Mouse (Mus musculus) CH12.LX (cell line): Measurements from ENCODE around the gene Gucy1b2. TPM values are rescaled to one million over a fixed set of nuclear protein-coding genes. Genes with fewer than 3 reads are reported as not detected.

Experiments used
- DNase-seq: peaks from one replicate; pipeline ENCODE4 v3.0.0-alpha.2; 2013; ENCODE audit errors: extremely low read depth
- H3K27ac ChIP-seq: 2 replicates; pipeline ENCODE4 v1.5.1; 2012; ENCODE audit warnings: low read depth, mild to moderate bottlenecking, control low read depth, moderate library complexity; ENCODE audit not compliant: insufficient read depth
- H3K27me3 ChIP-seq: replicated peaks from 2 replicates; pipeline ENCODE3; 2012; ENCODE audit warnings: inconsistent platforms
- H3K36me3 ChIP-seq, 2 experiments: replicated peaks in 1 of 2; 2 replicates each; pipeline versions ENCODE3 to v1.6.1; 2012; ENCODE audit warnings: inconsistent platforms in 1 of 2, low read length in 1 of 2, mild to moderate bottlenecking in 1 of 2, mixed read lengths in 1 of 2, moderate library complexity in 1 of 2; ENCODE audit not compliant: control insufficient read depth in 1 of 2, insufficient read depth in 1 of 2
- H3K4me1 ChIP-seq, 2 experiments: 2 replicates each; pipeline ENCODE4 v1.6.1; 2012; ENCODE audit warnings: inconsistent platforms in 1 of 2, moderate library complexity in 1 of 2; ENCODE audit not compliant: insufficient read depth in 2 of 2, control insufficient read depth in 1 of 2
- H3K4me2 ChIP-seq: 2 replicates; pipeline ENCODE4 v1.6.1; 2012; ENCODE audit warnings: low read depth, mild to moderate bottlenecking, control low read depth; ENCODE audit not compliant: poor library complexity, insufficient read depth, severe bottlenecking
- H3K4me3 ChIP-seq, 3 experiments: fragments of 150-350 bp in 1 of 3; sonication (generic) in 1 of 3; replicated peaks in 1 of 3; 2 replicates each; pipeline versions ENCODE3 to v1.5.1; 2011 to 2012; ENCODE audit warnings: low read depth in 2 of 3, low read length in 2 of 3, mild to moderate bottlenecking in 2 of 3, moderate library complexity in 2 of 3, control low read depth in 1 of 3, improper control_type of control experiment in 1 of 3, inconsistent platforms in 1 of 3, mixed read lengths in 1 of 3; ENCODE audit not compliant: poor library complexity in 1 of 3
- H3K79me2 ChIP-seq: replicated peaks from 2 replicates; pipeline ENCODE4 v1.6.1; 2012; ENCODE audit warnings: mild to moderate bottlenecking, moderate library complexity; ENCODE audit not compliant: control insufficient read depth, poor library complexity, insufficient read depth, severe bottlenecking; ENCODE audit errors: extremely low read depth
- H3K9ac ChIP-seq: 2 replicates; pipeline ENCODE4 v1.6.1; 2012; ENCODE audit warnings: low read depth, mild to moderate bottlenecking, control low read depth, moderate library complexity; ENCODE audit not compliant: insufficient read depth
- H3K9me3 ChIP-seq: replicated peaks from 2 replicates; pipeline ENCODE3; 2012; ENCODE audit warnings: low read length, inconsistent platforms, mixed read lengths
- HCFC1 ChIP-seq: IDR thresholded peaks from 2 replicates; pipeline ENCODE4 v1.6.1; 2012; ENCODE audit warnings: low read depth, mild to moderate bottlenecking, inconsistent platforms, low read length, improper control_type of control experiment
- IRF4 ChIP-seq: IDR thresholded peaks from 2 replicates; pipeline ENCODE4 v1.6.1; 2014; ENCODE audit warnings: low read depth, mild to moderate bottlenecking, inconsistent platforms, low read length, improper control_type of control experiment
- KAT2A ChIP-seq: IDR thresholded peaks from 2 replicates; pipeline ENCODE4 v1.6.1; 2012; ENCODE audit warnings: low read length, improper control_type of control experiment, inconsistent platforms; ENCODE audit not compliant: insufficient replicate concordance
- USF1 ChIP-seq: IDR thresholded peaks from 2 replicates; pipeline ENCODE4 v1.6.1; 2014; ENCODE audit warnings: low read depth, mild to moderate bottlenecking, inconsistent platforms, low read length, improper control_type of control experiment
- ZKSCAN1 ChIP-seq: IDR thresholded peaks from 2 replicates; pipeline ENCODE4 v1.6.1; 2012; ENCODE audit warnings: low read depth, inconsistent platforms, low read length, improper control_type of control experiment, borderline replicate concordance
- ZMIZ1 ChIP-seq: IDR thresholded peaks from 2 replicates; pipeline ENCODE4 v1.6.1; 2012; ENCODE audit warnings: low read depth, mild to moderate bottlenecking, inconsistent platforms, low read length, improper control_type of control experiment
- dilution Hi-C: fragments of 300-500 bp; cut with MboI; formaldehyde crosslinking; loops from 2 replicates; pipeline ENCODE4 v1.14.3; 2020; ENCODE audit warnings: low sequenced_read_pairs; ENCODE audit not compliant: extremely low pct_unique_long_range_greater_than_20kb, extremely low pct_ligation_motif_present
- in situ Hi-C: fragments of 300-500 bp; cut with MboI; formaldehyde crosslinking; loops from 3 replicates; pipeline ENCODE4 v1.14.3; 2019; ENCODE audit warnings: low sequenced_read_pairs, low pct_ligation_motif_present, low pct_unique_long_range_greater_than_20kb, mixed read lengths
- polyA plus RNA-seq: library from polyadenylated mRNA; unstranded; fragments of >175 nt; gene quantifications from 2 replicates; pipeline ENCODE4 v1.2.1, GENCODE M21; 2012; ENCODE audit warnings: low read depth; ENCODE audit not compliant: insufficient read length
- total RNA-seq, 2 experiments: library from RNA; depleted of rRNA; stranded (reverse); fragments of 300-350 nt in 1 of 2; fragments of >200 nt in 1 of 2; gene quantifications; 2 replicates each; pipeline ENCODE4 v1.2.3; 2012 to 2014

Gene Gucy1b2
- total and polyA plus RNA-seq, 3 experiments = not detected

DNA sequence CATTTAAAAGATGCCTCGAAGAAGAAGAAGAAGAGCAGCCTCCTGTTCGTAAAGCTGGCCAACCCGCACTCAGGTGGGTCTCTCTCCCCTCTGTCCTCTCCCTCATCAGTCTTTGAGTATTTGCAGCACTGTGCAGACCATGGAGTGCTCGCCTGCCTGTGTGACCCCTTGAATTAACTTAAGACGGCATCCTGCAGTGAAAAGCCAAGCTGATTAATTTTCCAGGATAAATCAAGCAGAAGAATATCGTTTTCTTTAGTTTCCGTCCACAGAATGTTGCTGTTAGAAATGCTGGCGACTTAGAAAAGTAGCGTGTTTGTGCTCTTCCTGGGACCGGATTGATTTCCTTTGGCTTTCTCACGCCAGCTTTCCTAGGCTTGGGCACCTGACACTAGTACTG lies 109.5 kb downstream of the Gucy1b2 start:
- no peaks in the 10 kb centered on the region for H3K79me2 ChIP-seq
- no peak overlapping the region for H3K27ac ChIP-seq
- in situ Hi-C loops = no loop called here
- H3K9me3 ChIP-seq = no peaks in the 10 kb centered on the region
- DNase-seq = no peak
- TF ChIP-seq HCFC1 (no peak), IRF4 (no peak), ZMIZ1 (no peak), ZKSCAN1 (no peak), KAT2A (no peak), USF1 (no peak)
- no peaks in the 10 kb centered on the region for H3K27me3 ChIP-seq
- peaks cover 20 to 69% of the 10 kb centered on the region in 2 experiments for H3K4me1 ChIP-seq
- H3K36me3 ChIP-seq = peaks cover 3 to 34% of the 10 kb centered on the region in 2 experiments
- H3K4me3 ChIP-seq = peak overlapping the region in 1 of 3 experiments; percentile 33
- no peak overlapping the region for H3K9ac ChIP-seq
- dilution Hi-C loops = no loop called here
- H3K4me2 ChIP-seq = peak overlapping the region; percentile 68

Other genes starting within 250 kb of the Gucy1b2 start
- gene Rnaseh2b, start 163.7 kb downstream of the Gucy1b2 start, total RNA-seq (2012; rRNA removed) = 21.2 and 30.3 TPM in 2 replicates
- 53.6 and 53.9 TPM in 2 replicates for gene Rnaseh2b, start 163.7 kb downstream of the Gucy1b2 start, total RNA-seq (2014; rRNA removed)
- gene Rnaseh2b, start 163.7 kb downstream of the Gucy1b2 start, polyA plus RNA-seq = 63.7 and 66.3 TPM in 2 replicates
- not detected in 2 replicates for gene Dleu7, start 163.2 kb downstream of the Gucy1b2 start, total RNA-seq (2012; rRNA removed)
- not detected in 2 replicates for gene Dleu7, start 163.2 kb downstream of the Gucy1b2 start, total RNA-seq (2014; rRNA removed)
- not detected in 2 replicates for gene Dleu7, start 163.2 kb downstream of the Gucy1b2 start, polyA plus RNA-seq
- gene Fam124a, start 99.4 kb upstream of the Gucy1b2 start, total RNA-seq (2012; rRNA removed) = not detected in 2 replicates
- gene Fam124a, start 99.4 kb upstream of the Gucy1b2 start, total RNA-seq (2014; rRNA removed) = not detected in 2 replicates
- 0.13 TPM in 1 of 2 replicates, not detected in the other for gene Fam124a, start 99.4 kb upstream of the Gucy1b2 start, polyA plus RNA-seq
- gene Gm4131, start 110.6 kb upstream of the Gucy1b2 start, total RNA-seq (2012; rRNA removed) = not detected in 2 replicates
- not detected in 2 replicates for gene Gm4131, start 110.6 kb upstream of the Gucy1b2 start, total RNA-seq (2014; rRNA removed)
- gene Gm4131, start 110.6 kb upstream of the Gucy1b2 start, polyA plus RNA-seq = not detected in 2 replicates
- 0.08 TPM in 1 of 2 replicates, not detected in the other for gene Serpine3, start 207.4 kb upstream of the Gucy1b2 start, total RNA-seq (2012; rRNA removed)
- gene Serpine3, start 207.4 kb upstream of the Gucy1b2 start, total RNA-seq (2014; rRNA removed) = not detected in 2 replicates
- gene Serpine3, start 207.4 kb upstream of the Gucy1b2 start, polyA plus RNA-seq = not detected in 2 replicates